In genomic region chr8:77713688-77714087, GRCm38 (mm10) we compare ENCODE assay signal across 15 mouse cellular contexts. TPM values are rescaled to one million over a fixed set of nuclear protein-coding genes. Genes with fewer than 3 reads are reported as not detected.
A peak's percentile ranks its signal among the peaks of the same experiment; 100 is the strongest.
DNase-seq lines count a peak whose midpoint lies in the region; ATAC-seq lines count a peak whose summit lies in the region.
"Had no signal": no experiment of that assay in that cellular context is flagged by ENCODE, and none has a peak within 500 bp of the region (broad histone marks: within the 10 kb centered on the region; RNA-seq: fewer than 3 reads in every experiment).

No protein-coding gene starts in this region.

- WGBS in embryonic facial prominence, embryonic 14.5 days: 59% methylated on average over 5 of the region's 5 CpGs
- WGBS in limb, embryonic 15.5 days: 51% methylated on average over 5 of the region's 5 CpGs
- 85% methylated on average over 5 of the region's 5 CpGs for WGBS in forebrain, embryonic 11.5 days

- peak overlapping the region; percentile 31 for H3K4me2 ChIP-seq in embryonic facial prominence, embryonic 14.5 days (ENCODE audit: low read depth, low read length)
- H3K4me2 ChIP-seq in limb, embryonic 15.5 days: no peak overlapping the region
- no peak overlapping the region for H3K4me2 ChIP-seq in forebrain, embryonic 11.5 days (ENCODE audit: low read depth, low read length, severe bottlenecking)
- H3K4me2 ChIP-seq: liver, embryonic 15.5 days had no signal

- no peak overlapping the region for H3K9ac ChIP-seq in embryonic facial prominence, embryonic 14.5 days (ENCODE audit: low read depth, low read length)
- H3K9ac ChIP-seq in limb, embryonic 15.5 days: no peak overlapping the region
- no peak overlapping the region for H3K9ac ChIP-seq in forebrain, embryonic 11.5 days (ENCODE audit: low read length)
- H3K9ac ChIP-seq: liver, embryonic 15.5 days had no signal

- no peak overlapping the region for H3K4me3 ChIP-seq in embryonic facial prominence, embryonic 14.5 days (ENCODE audit: low read depth, low read length)
- H3K4me3 ChIP-seq in limb, embryonic 15.5 days: no peak overlapping the region
- no peak overlapping the region for H3K4me3 ChIP-seq in forebrain, embryonic 11.5 days (ENCODE audit: low read depth, low read length)
- H3K4me3 ChIP-seq: layer of hippocampus, adult 2 months; liver, embryonic 15.5 days; megakaryocyte, embryonic 14.5 days had no signal

- peak; percentile 10 for DNase-seq in CD4-positive helper T cell, adult 2 months (ENCODE audit: low read depth, low spot score)
- DNase-seq in CD4-positive, CD25-positive, alpha-beta regulatory T cell, adult 2 months (ENCODE audit: low read depth, low spot score): peak; percentile 54
- no peak for DNase-seq in embryonic facial prominence, embryonic 14.5 days (ENCODE audit: low spot score)
- no peak for DNase-seq in retina, embryonic 14.5 days (ENCODE audit: low spot score)
- no peak for DNase-seq in forebrain, embryonic 11.5 days (ENCODE audit: low spot score)
- DNase-seq in adrenal gland, postnatal 14 days: no peak
- DNase-seq: adrenal gland, postnatal 10 days; heart, postnatal 14 days had no signal

- ATAC-seq in embryonic facial prominence, embryonic 14.5 days (ENCODE audit: low read depth): no peak
- ATAC-seq in limb, embryonic 15.5 days (ENCODE audit: insufficient number of reproducible peaks, low FRiP score, low TSS enrichment, low read depth): no peak
- no peak for ATAC-seq in forebrain, embryonic 11.5 days (replicated peaks; ENCODE audit: low FRiP score)
- ATAC-seq: hindbrain, postnatal 0 days had no signal

- peaks cover 10% of the 10 kb centered on the region for H3K36me3 ChIP-seq in embryonic facial prominence, embryonic 14.5 days (ENCODE audit: control insufficient read depth, insufficient read depth, low read length)
- H3K36me3 ChIP-seq in limb, embryonic 15.5 days: no peaks in the 10 kb centered on the region
- H3K36me3 ChIP-seq in forebrain, embryonic 11.5 days (ENCODE audit: control insufficient read depth, insufficient read depth, low read length): no peaks in the 10 kb centered on the region
- H3K36me3 ChIP-seq: liver, embryonic 15.5 days had no signal

- no peaks in the 10 kb centered on the region for H3K27me3 ChIP-seq in embryonic facial prominence, embryonic 14.5 days (replicated peaks; ENCODE audit: control insufficient read depth, insufficient read depth, low read length)
- no peaks in the 10 kb centered on the region for H3K27me3 ChIP-seq in limb, embryonic 15.5 days
- no peaks in the 10 kb centered on the region for H3K27me3 ChIP-seq in forebrain, embryonic 11.5 days (ENCODE audit: control insufficient read depth, insufficient read depth, low read length)
- H3K27me3 ChIP-seq: liver, embryonic 15.5 days; megakaryocyte, embryonic 14.5 days had no signal

- H3K27ac ChIP-seq in embryonic facial prominence, embryonic 14.5 days (replicated peaks; ENCODE audit: low read depth, low read length): peak overlapping the region; percentile 44; the same call in 1 of the 2 replicates
- H3K27ac ChIP-seq in limb, embryonic 15.5 days: peak overlapping the region; percentile 57; the same call in 1 of the 2 replicates
- H3K27ac ChIP-seq in forebrain, embryonic 11.5 days (ENCODE audit: low read depth, low read length): no peak overlapping the region
- H3K27ac ChIP-seq: hindbrain, postnatal 0 days; layer of hippocampus, adult 2 months; liver, embryonic 15.5 days had no signal

- H3K9me3 ChIP-seq in embryonic facial prominence, embryonic 14.5 days (ENCODE audit: control insufficient read depth, low read length): no peaks in the 10 kb centered on the region
- no peaks in the 10 kb centered on the region for H3K9me3 ChIP-seq in limb, embryonic 15.5 days
- H3K9me3 ChIP-seq in forebrain, embryonic 11.5 days (ENCODE audit: control insufficient read depth, low read length): no peaks in the 10 kb centered on the region
- H3K9me3 ChIP-seq: liver, embryonic 15.5 days; megakaryocyte, embryonic 14.5 days had no signal

- peaks cover 55% of the 10 kb centered on the region for H3K4me1 ChIP-seq in embryonic facial prominence, embryonic 14.5 days (ENCODE audit: control insufficient read depth, insufficient read depth, low read length)
- peaks cover 37% of the 10 kb centered on the region for H3K4me1 ChIP-seq in limb, embryonic 15.5 days
- no peaks in the 10 kb centered on the region for H3K4me1 ChIP-seq in forebrain, embryonic 11.5 days (replicated peaks; ENCODE audit: control insufficient read depth, insufficient read depth, low read length)
- H3K4me1 ChIP-seq: liver, embryonic 15.5 days; megakaryocyte, embryonic 14.5 days had no signal

RNA-seq across cellular contexts. Expression of gene Ednra, which starts 10.6 kb away (rescaled TPM):
- polyA plus RNA-seq in embryonic facial prominence, embryonic 14.5 days (2014; fragmentation: Nextera tagmentation; extraction: Ambion mirVana): 28.7 and 35.1 TPM in 2 replicates
- 32.6 and 34.0 TPM in 2 replicates for polyA plus RNA-seq in limb, embryonic 15.5 days (2015; fragmentation: Nextera tagmentation; extraction: Ambion mirVana)
- 17.7 and 21.8 TPM in 2 replicates for polyA plus RNA-seq in forebrain, embryonic 11.5 days (2014; fragmentation: Nextera tagmentation; extraction: Ambion mirVana)
- 25.9 and 27.8 TPM in 2 replicates for total RNA-seq in adrenal gland, postnatal 14 days (2021)
- total RNA-seq: monocyte, adult 5-6 weeks; neutrophil, adult 5-6 weeks had no signal

Comparison
In these comparisons a context has a peak if more than half of its experiments do, and no peak if none do; other contexts are left out.
1. DNase-seq: peak in CD4-positive helper T cell, adult 2 months (single experiment) and CD4-positive, CD25-positive, alpha-beta regulatory T cell, adult 2 months (single experiment); none in embryonic facial prominence, embryonic 14.5 days (single experiment), retina, embryonic 14.5 days (single experiment), forebrain, embryonic 11.5 days (single experiment) and adrenal gland, postnatal 14 days (single experiment).